Mouse (Mus musculus): ENCODE data around the gene Abr. TPM values are rescaled to one million over a fixed set of nuclear protein-coding genes. Genes with fewer than 3 reads are reported as not detected.

Gene Abr
- polyA plus RNA-seq, 1 experiment = 161 TPM

DNA sequence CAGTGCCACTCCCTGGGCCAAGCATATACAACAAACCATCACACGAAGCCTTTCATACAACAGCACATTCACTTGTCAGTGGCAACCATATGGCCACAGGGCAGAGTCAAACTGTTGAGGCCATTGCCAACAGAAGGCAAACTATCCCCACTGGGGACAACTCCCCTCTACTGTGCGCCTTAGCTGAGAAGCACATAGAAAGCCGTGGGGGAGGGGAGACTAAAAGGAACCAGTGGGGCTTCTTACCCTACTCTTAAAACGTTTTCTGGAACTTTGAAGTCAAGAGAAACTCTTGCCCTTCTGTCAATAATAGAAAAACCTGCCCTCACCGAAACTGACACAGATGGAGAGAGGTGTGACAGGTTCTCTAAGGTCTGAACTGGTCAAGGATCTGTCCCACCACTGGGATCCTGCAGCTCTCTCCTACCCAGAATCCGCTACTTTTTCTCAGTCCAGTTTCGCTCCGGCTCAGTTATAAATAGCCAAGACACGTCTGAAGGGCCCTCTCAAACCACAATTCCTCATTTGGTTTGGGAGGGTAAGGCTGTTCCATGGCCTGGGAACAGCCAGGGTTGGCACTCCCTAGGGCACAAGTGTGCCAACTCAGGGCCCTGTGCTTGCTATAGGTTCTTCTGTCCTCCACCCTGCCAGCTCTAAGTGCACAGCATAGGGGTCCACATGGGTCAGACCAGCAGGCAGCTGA is 124.9 kb downstream of the Abr start:
- H3K4me1 ChIP-seq (ENCODE audit: control insufficient read depth, insufficient read depth, insufficient read length, low read length) = peaks cover 22% of the 10 kb centered on the region
- H3K27me3 ChIP-seq (ENCODE audit: control insufficient read depth, insufficient read depth, low read length) = no peaks in the 10 kb centered on the region
- H3K36me3 ChIP-seq (ENCODE audit: control insufficient read depth, insufficient read depth, low read length) = no peaks in the 10 kb centered on the region
- peak overlapping the region; percentile 36; the same call in 1 of the 2 replicates for H3K27ac ChIP-seq (ENCODE audit: insufficient read depth, low read depth, low read length)
- TF ChIP-seq CTCF (IDR thresholded peaks at IDR 0.05; ENCODE audit: extremely low read depth, insufficient read length, insufficient replicate concordance, low read depth, low read length) = no peak
- no peak for TF ChIP-seq POLR2A (IDR thresholded peaks at IDR 0.05; ENCODE audit: low read depth, low read length)
- WGBS = 76% methylated on average over 9 of the region's 9 CpGs
- H3K4me3 ChIP-seq (ENCODE audit: low read depth, low read length) = no peak overlapping the region

DNA sequence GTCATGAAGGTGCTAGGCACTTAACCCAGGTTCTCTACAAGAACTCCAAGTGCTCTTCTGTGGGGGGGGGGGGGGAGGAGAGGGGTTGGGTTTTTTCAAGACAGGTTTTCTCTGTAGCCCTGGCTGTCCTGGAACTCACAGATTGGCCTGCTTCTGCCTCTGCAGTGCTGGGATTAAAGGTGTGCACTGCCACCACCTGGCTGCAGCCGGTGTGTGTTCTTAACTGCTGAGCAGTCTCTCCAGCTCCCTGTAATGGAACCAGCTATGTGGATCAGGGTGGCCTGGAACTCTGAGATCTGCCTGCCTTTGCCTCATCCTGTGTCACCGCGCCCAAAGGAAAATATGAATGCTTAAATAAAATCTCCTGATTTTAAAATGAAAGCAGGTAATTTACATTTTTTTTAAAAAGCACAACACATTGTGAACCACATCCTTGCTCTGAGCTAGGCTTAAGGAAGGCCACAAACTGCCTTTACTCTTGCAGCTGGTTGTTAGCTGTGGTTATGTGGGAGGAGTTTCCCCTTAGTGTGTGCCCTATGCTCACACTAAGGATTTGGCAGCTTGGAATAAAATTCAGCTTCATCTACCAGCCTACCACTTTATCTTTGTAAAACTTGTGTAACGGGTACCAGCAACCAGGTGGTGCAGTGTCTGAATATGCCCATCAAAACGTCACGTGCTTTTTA is 125.9 kb downstream of the Abr start:
- no peaks in the 10 kb centered on the region for H3K27me3 ChIP-seq (ENCODE audit: control insufficient read depth, insufficient read depth, low read length)
- H3K4me3 ChIP-seq (ENCODE audit: low read depth, low read length) = no peak overlapping the region
- peaks cover 27% of the 10 kb centered on the region for H3K4me1 ChIP-seq (ENCODE audit: control insufficient read depth, insufficient read depth, insufficient read length, low read length)
- TF ChIP-seq CTCF (IDR thresholded peaks at IDR 0.05; ENCODE audit: extremely low read depth, insufficient read length, insufficient replicate concordance, low read depth, low read length) = peak; percentile 67; the same call in 1 of the 2 replicates
- TF ChIP-seq POLR2A (IDR thresholded peaks at IDR 0.05; ENCODE audit: low read depth, low read length) = no peak
- H3K36me3 ChIP-seq (ENCODE audit: control insufficient read depth, insufficient read depth, low read length) = no peaks in the 10 kb centered on the region
- WGBS = 35% methylated on average over 6 of the region's 6 CpGs
- 0 out of 2 replicates have a peak overlapping the region, but pooled peaks have one; percentile 0 for H3K27ac ChIP-seq (ENCODE audit: insufficient read depth, low read depth, low read length)

DNA sequence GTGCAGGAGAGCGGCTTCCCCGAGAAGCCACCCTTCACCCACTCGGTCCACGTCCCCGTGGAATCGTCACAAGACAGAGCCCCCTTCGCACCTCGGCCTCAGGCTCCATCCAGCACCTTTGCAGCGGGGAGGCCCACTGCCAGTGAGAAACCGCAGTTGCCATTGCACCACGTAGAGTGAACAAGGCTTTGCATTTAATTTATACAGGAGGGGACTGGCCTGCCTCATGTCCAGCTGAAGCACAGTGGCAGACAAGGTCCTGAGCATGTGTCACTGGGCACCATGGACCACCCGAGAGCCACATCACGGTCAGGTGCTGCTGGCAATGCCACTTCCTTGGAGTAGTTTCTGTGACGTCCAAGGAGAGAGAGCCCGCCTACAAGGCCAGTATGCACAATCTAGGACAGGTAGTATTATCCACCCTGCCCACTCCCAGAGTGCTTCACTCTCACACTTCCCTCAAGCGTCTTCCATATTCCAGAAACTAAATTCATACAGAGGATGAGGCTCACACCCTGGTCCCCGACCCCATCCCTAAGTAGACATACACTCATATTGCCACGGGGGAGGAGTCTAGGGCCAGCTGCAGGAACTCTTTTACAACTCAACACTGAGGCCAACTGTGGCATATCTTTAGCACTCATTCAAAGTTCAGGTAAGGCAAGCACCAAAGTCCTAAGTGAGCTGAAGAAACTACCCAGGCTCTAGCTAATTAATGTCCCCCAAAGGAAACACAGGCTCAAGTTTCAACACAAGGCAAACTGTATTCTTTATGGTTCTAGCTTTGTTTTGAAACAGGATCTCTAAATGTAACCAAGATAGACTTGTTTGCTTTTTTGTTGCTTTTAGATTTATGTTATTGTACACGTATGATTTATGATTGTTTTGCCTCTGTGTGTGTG is 126.7 kb downstream of the Abr start:
- H3K27me3 ChIP-seq (ENCODE audit: control insufficient read depth, insufficient read depth, low read length) = no peaks in the 10 kb centered on the region
- H3K27ac ChIP-seq (ENCODE audit: insufficient read depth, low read depth, low read length) = peak overlapping the region; percentile 99
- peak overlapping the region; percentile 73 for H3K4me3 ChIP-seq (ENCODE audit: low read depth, low read length)
- peaks cover 32% of the 10 kb centered on the region for H3K4me1 ChIP-seq (ENCODE audit: control insufficient read depth, insufficient read depth, insufficient read length, low read length)
- WGBS = 4% methylated on average over 19 of the region's 19 CpGs
- TF ChIP-seq POLR2A (IDR thresholded peaks at IDR 0.05; ENCODE audit: low read depth, low read length) (peak; percentile 43; the same call in 1 of the 2 replicates), CTCF (IDR thresholded peaks at IDR 0.05; ENCODE audit: extremely low read depth, insufficient read length, insufficient replicate concordance, low read depth, low read length) (no peak)
- no peaks in the 10 kb centered on the region for H3K36me3 ChIP-seq (ENCODE audit: control insufficient read depth, insufficient read depth, low read length)

DNA sequence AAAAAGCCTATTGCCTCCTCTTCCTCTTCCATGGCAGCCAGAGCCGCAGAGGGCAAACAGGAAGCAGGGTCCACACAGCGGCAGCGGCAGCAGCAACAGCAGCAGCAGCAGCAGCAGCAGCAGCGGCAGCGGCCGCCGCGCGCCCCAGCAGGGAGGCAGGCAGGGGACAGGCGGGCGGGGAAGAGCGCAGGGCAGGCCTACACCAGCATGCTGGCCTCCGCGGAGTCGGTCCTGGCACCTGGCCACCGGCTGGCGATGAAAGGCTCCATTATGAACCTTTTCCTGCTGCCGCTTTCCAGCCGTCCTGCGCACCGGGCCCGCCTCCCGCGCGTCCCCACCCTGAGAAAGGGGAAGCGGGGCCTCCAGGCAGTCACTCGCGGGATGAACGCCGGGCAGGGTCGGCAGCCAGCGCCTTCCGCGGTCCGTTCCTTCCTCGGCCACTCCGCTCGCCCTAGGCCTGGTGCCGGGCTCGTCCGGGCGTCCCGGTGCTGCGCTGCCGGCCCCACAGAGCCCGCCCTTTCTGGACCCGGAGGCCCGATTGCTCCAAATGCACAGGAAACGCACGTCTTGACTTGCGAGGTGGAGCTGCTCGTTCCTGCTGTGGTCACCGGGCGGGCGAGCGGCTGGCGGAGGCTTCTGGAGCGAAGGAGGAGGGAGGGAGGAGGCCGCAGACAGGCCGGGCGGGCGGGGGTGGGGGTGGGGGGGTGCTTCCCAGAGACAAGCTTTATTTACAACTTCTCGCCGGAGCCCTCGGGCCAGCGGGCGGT is 127.6 kb downstream of the Abr start:
- Histone ChIP-seq H3K4me1 (ENCODE audit: control insufficient read depth, insufficient read depth, insufficient read length, low read length) (peaks cover 39% of the 10 kb centered on the region), H3K36me3 (ENCODE audit: control insufficient read depth, insufficient read depth, low read length) (no peaks in the 10 kb centered on the region), H3K27ac (ENCODE audit: insufficient read depth, low read depth, low read length) (peak overlapping the region; percentile 99), H3K4me3 (ENCODE audit: low read depth, low read length) (peak overlapping the region; percentile 73), H3K27me3 (ENCODE audit: control insufficient read depth, insufficient read depth, low read length) (no peaks in the 10 kb centered on the region)
- TF ChIP-seq CTCF (IDR thresholded peaks at IDR 0.05; ENCODE audit: extremely low read depth, insufficient read length, insufficient replicate concordance, low read depth, low read length) (no peak), POLR2A (IDR thresholded peaks at IDR 0.05; ENCODE audit: low read depth, low read length) (peak; percentile 40; the same call in 1 of the 2 replicates)
- WGBS = under 1% methylated on average over 65 of the region's 67 CpGs

DNA sequence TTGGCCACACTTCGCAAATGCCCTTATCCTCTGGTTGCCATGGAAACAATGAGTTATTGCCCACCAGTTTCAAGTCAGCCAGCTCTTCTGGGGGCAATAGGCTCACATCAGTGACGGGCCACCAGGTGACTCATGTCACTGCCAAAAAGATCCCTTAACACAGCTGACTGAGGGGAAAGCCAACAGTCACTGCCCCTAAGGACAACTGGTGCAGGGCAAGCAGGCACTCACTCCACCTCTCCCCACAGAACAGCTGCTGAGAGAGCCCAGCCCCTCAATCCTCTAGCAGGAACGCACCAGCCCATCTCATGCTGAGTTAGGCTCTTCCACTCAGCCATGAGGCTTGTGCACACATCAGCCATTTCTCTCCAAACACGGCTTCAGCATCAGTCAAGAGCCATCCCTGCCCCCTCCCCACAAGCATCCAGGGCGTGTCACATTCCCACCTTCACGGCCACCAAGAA is 128.3 kb downstream of the Abr start:
- 2% methylated on average over 6 of the region's 6 CpGs for WGBS
- peak overlapping the region; percentile 73 for H3K4me3 ChIP-seq (ENCODE audit: low read depth, low read length)
- TF ChIP-seq CTCF (IDR thresholded peaks at IDR 0.05; ENCODE audit: extremely low read depth, insufficient read length, insufficient replicate concordance, low read depth, low read length) = no peak
- TF ChIP-seq POLR2A (IDR thresholded peaks at IDR 0.05; ENCODE audit: low read depth, low read length) = no peak
- H3K27ac ChIP-seq (ENCODE audit: insufficient read depth, low read depth, low read length) = peak overlapping the region; percentile 91
- no peaks in the 10 kb centered on the region for H3K27me3 ChIP-seq (ENCODE audit: control insufficient read depth, insufficient read depth, low read length)
- H3K4me1 ChIP-seq (ENCODE audit: control insufficient read depth, insufficient read depth, insufficient read length, low read length) = peaks cover 41% of the 10 kb centered on the region
- H3K36me3 ChIP-seq (ENCODE audit: control insufficient read depth, insufficient read depth, low read length) = no peaks in the 10 kb centered on the region

DNA sequence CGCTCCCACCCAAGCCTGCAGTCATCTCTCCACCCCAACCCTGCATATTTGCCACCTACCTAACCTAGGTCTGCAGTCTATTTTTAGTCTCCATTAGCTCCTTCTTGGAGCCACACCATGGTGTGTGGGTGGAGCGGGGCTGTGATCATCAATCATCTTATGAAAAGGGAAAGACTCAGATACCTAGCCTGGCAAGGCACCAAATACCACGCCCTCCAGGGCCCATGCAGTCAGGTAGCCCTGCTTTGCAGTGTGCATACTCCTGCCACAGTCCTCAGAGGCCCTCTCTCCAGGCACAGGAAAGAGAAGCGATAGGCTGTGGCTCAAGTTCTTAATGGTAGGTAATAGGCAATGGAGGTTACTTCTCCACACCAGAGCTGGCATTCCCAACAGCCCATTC is 128.9 kb downstream of the Abr start:
- Histone ChIP-seq H3K27ac (ENCODE audit: insufficient read depth, low read depth, low read length) (peak overlapping the region; percentile 91), H3K27me3 (ENCODE audit: control insufficient read depth, insufficient read depth, low read length) (no peaks in the 10 kb centered on the region), H3K4me1 (ENCODE audit: control insufficient read depth, insufficient read depth, insufficient read length, low read length) (peaks cover 40% of the 10 kb centered on the region), H3K4me3 (ENCODE audit: low read depth, low read length) (peak overlapping the region; percentile 73), H3K36me3 (ENCODE audit: control insufficient read depth, insufficient read depth, low read length) (no peaks in the 10 kb centered on the region)
- 24% methylated on average over 4 of the region's 4 CpGs for WGBS
- TF ChIP-seq CTCF (IDR thresholded peaks at IDR 0.05; ENCODE audit: extremely low read depth, insufficient read length, insufficient replicate concordance, low read depth, low read length) (no peak), POLR2A (IDR thresholded peaks at IDR 0.05; ENCODE audit: low read depth, low read length) (peak; percentile 38; the same call in 1 of the 2 replicates)
